Mouse (Mus musculus): ENCODE data around the gene Gm20458. TPM values are rescaled to one million over a fixed set of nuclear protein-coding genes. Genes with fewer than 3 reads are reported as not detected.
A peak's percentile ranks its signal among the peaks of the same experiment; 100 is the strongest.

The Gm20458 gene
- polyA plus RNA-seq, 1 experiment: not detected

- no peaks in the 10 kb centered on the region for H3K27me3 ChIP-seq (ENCODE audit: control insufficient read depth, insufficient read depth, low read length, poor library complexity, severe bottlenecking)
Observed at GRCm38 (mm10) chr2:164426121-164426520, 34.6 kb upstream of the Gm20458 start.

GRCm38 (mm10) chr2:164426952-164427351, 33.8 kb upstream of the Gm20458 start:
- TF ChIP-seq POLR2A (IDR thresholded peaks at IDR 0.05; ENCODE audit: insufficient read depth, low read length) (no peak), EP300 (IDR thresholded peaks at IDR 0.05; ENCODE audit: insufficient read depth, low read depth, low read length) (no peak), CTCF (IDR thresholded peaks at IDR 0.05; ENCODE audit: low read depth, low read length) (no peak)
- Histone ChIP-seq H3K4me3 (ENCODE audit: low read depth, low read length) (no peak overlapping the region), H3K36me3 (ENCODE audit: control insufficient read depth, insufficient read depth, low read length, poor library complexity, severe bottlenecking) (peaks cover 43% of the 10 kb centered on the region), H3K4me1 (ENCODE audit: control insufficient read depth, insufficient read depth, low read length) (peaks cover 11% of the 10 kb centered on the region), H3K27me3 (ENCODE audit: control insufficient read depth, insufficient read depth, low read length, poor library complexity, severe bottlenecking) (no peaks in the 10 kb centered on the region), H3K9ac (ENCODE audit: low read depth, poor library complexity, severe bottlenecking) (no peak overlapping the region), H3K27ac (ENCODE audit: insufficient read depth, low read length) (no peak overlapping the region), H3K9me3 (replicated peaks; ENCODE audit: control insufficient read depth, insufficient read depth, low read length, poor library complexity, severe bottlenecking) (no peaks in the 10 kb centered on the region)

More at GRCm38 (mm10) chr2:164426121-164426520, 34.6 kb upstream of the Gm20458 start:
- Histone ChIP-seq H3K4me1 (ENCODE audit: control insufficient read depth, insufficient read depth, low read length) (peaks cover 9% of the 10 kb centered on the region), H3K27ac (ENCODE audit: insufficient read depth, low read length) (no peak overlapping the region), H3K36me3 (ENCODE audit: control insufficient read depth, insufficient read depth, low read length, poor library complexity, severe bottlenecking) (peaks cover 43% of the 10 kb centered on the region), H3K9ac (ENCODE audit: low read depth, poor library complexity, severe bottlenecking) (no peak overlapping the region), H3K4me3 (ENCODE audit: low read depth, low read length) (no peak overlapping the region), H3K9me3 (replicated peaks; ENCODE audit: control insufficient read depth, insufficient read depth, low read length, poor library complexity, severe bottlenecking) (no peaks in the 10 kb centered on the region)
- TF ChIP-seq CTCF (IDR thresholded peaks at IDR 0.05; ENCODE audit: low read depth, low read length): no peak
- TF ChIP-seq POLR2A (IDR thresholded peaks at IDR 0.05; ENCODE audit: insufficient read depth, low read length): no peak
- no peak for TF ChIP-seq EP300 (IDR thresholded peaks at IDR 0.05; ENCODE audit: insufficient read depth, low read depth, low read length)

- no peak overlapping the region for H3K27ac ChIP-seq (ENCODE audit: insufficient read depth, low read length)
- H3K4me3 ChIP-seq (ENCODE audit: low read depth, low read length): no peak overlapping the region
- H3K9ac ChIP-seq (ENCODE audit: low read depth, poor library complexity, severe bottlenecking): no peak overlapping the region
- peaks cover 14% of the 10 kb centered on the region for H3K4me1 ChIP-seq (ENCODE audit: control insufficient read depth, insufficient read depth, low read length)
- no peak for TF ChIP-seq CTCF (IDR thresholded peaks at IDR 0.05; ENCODE audit: low read depth, low read length)
- no peaks in the 10 kb centered on the region for H3K27me3 ChIP-seq (ENCODE audit: control insufficient read depth, insufficient read depth, low read length, poor library complexity, severe bottlenecking)
- H3K36me3 ChIP-seq (ENCODE audit: control insufficient read depth, insufficient read depth, low read length, poor library complexity, severe bottlenecking): peaks cover 41% of the 10 kb centered on the region
- no peaks in the 10 kb centered on the region for H3K9me3 ChIP-seq (replicated peaks; ENCODE audit: control insufficient read depth, insufficient read depth, low read length, poor library complexity, severe bottlenecking)
Observed at GRCm38 (mm10) chr2:164428451-164428850, 32.3 kb upstream of the Gm20458 start.

- TF ChIP-seq POLR2A (IDR thresholded peaks at IDR 0.05; ENCODE audit: insufficient read depth, low read length) (no peak), EP300 (IDR thresholded peaks at IDR 0.05; ENCODE audit: insufficient read depth, low read depth, low read length) (no peak), CTCF (IDR thresholded peaks at IDR 0.05; ENCODE audit: low read depth, low read length) (no peak)
- Histone ChIP-seq H3K4me3 (ENCODE audit: low read depth, low read length) (peak overlapping the region; percentile 9), H3K9me3 (replicated peaks; ENCODE audit: control insufficient read depth, insufficient read depth, low read length, poor library complexity, severe bottlenecking) (no peaks in the 10 kb centered on the region), H3K36me3 (ENCODE audit: control insufficient read depth, insufficient read depth, low read length, poor library complexity, severe bottlenecking) (peaks cover 32% of the 10 kb centered on the region), H3K9ac (ENCODE audit: low read depth, poor library complexity, severe bottlenecking) (0 out of 2 replicates have a peak overlapping the region, but pooled peaks have one; percentile 58), H3K27me3 (ENCODE audit: control insufficient read depth, insufficient read depth, low read length, poor library complexity, severe bottlenecking) (no peaks in the 10 kb centered on the region), H3K27ac (ENCODE audit: insufficient read depth, low read length) (peak overlapping the region; percentile 40), H3K4me1 (ENCODE audit: control insufficient read depth, insufficient read depth, low read length) (peaks cover 18% of the 10 kb centered on the region)
Observed at GRCm38 (mm10) chr2:164429881-164430615, 30.7 kb upstream of the Gm20458 start.

DNA sequence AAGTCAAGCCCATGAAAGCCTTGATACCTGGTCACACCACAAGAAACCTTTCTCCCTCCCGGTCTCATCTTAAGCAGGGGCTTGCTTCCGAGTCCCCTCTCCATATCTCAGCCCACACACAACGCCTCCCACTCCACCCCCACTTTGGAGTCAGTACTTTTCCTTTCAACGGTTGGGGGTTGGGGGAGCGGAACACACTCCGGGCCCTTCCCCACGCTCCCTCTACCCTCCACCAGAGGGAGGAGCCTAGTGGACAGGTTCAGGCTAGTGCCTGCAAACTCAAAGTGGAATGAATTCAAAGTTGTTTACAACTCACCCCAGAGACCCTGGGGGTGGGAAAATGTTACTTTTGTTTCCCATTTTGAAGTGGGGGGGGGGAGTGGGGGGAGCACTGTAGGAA, 30.1 kb upstream of the Gm20458 start:
- H3K4me1 ChIP-seq (ENCODE audit: control insufficient read depth, insufficient read depth, low read length): peaks cover 25% of the 10 kb centered on the region
- TF ChIP-seq POLR2A (IDR thresholded peaks at IDR 0.05; ENCODE audit: insufficient read depth, low read length) (no peak), EP300 (IDR thresholded peaks at IDR 0.05; ENCODE audit: insufficient read depth, low read depth, low read length) (no peak; the same call in 1 of the 2 replicates), CTCF (IDR thresholded peaks at IDR 0.05; ENCODE audit: low read depth, low read length) (no peak)
- H3K4me3 ChIP-seq (ENCODE audit: low read depth, low read length): peak overlapping the region; percentile 26
- H3K9me3 ChIP-seq (replicated peaks; ENCODE audit: control insufficient read depth, insufficient read depth, low read length, poor library complexity, severe bottlenecking): no peaks in the 10 kb centered on the region
- no peaks in the 10 kb centered on the region for H3K27me3 ChIP-seq (ENCODE audit: control insufficient read depth, insufficient read depth, low read length, poor library complexity, severe bottlenecking)
- peaks cover 26% of the 10 kb centered on the region for H3K36me3 ChIP-seq (ENCODE audit: control insufficient read depth, insufficient read depth, low read length, poor library complexity, severe bottlenecking)
- peak overlapping the region; percentile 40 for H3K27ac ChIP-seq (ENCODE audit: insufficient read depth, low read length)
- peak overlapping the region; percentile 58 for H3K9ac ChIP-seq (ENCODE audit: low read depth, poor library complexity, severe bottlenecking)
